Mouse (Mus musculus) brain, embryonic 18.5 days (tissue): ENCODE data around the gene Ferd3l.

Source experiments
- DNase-seq: peaks from one replicate; pipeline ENCODE4 v3.0.0-alpha.2; 2012; ENCODE audit warnings: low read depth, low spot score

The Ferd3l gene

GRCm38 (mm10) chr12:33964427-33964826 lies 36.2 kb downstream of the Ferd3l start:
- DNase-seq: no peak

GRCm38 (mm10) chr12:33965661-33966360 lies 37.6 kb downstream of the Ferd3l start:
- no peak for DNase-seq

GRCm38 (mm10) chr12:33966490-33967415 lies 38.5 kb downstream of the Ferd3l start:
- DNase-seq: no peak

- DNase-seq: no peak
Observed at GRCm38 (mm10) chr12:33967514-33967913, 39.3 kb downstream of the Ferd3l start.

GRCm38 (mm10) chr12:33968041-33968897 lies 40.0 kb downstream of the Ferd3l start:
- DNase-seq: no peak

GRCm38 (mm10) chr12:33968898-33969178 lies 40.6 kb downstream of the Ferd3l start:
- no peak for DNase-seq
